Comparison of ENCODE assay signal across 18 mouse cellular contexts in genomic region chr11:107913317-107913716, GRCm38 (mm10). TPM values are rescaled to one million over a fixed set of nuclear protein-coding genes. Genes with fewer than 3 reads are reported as not detected.
DNase-seq lines count a peak whose midpoint lies in the region; ATAC-seq and TF ChIP-seq lines count a peak whose summit lies in the region.
"Had no signal": no experiment of that assay in that cellular context is flagged by ENCODE, and none has a peak within 500 bp of the region (broad histone marks: within the 10 kb centered on the region; RNA-seq: fewer than 3 reads in every experiment).

No protein-coding gene starts in this region.

- TF ChIP-seq POLR2A in CH12.LX (IDR thresholded peaks at IDR 0.05; ENCODE audit: low read depth, low read length), result no peak

- dilution Hi-C loops in CH12.LX (cut with MboI; ENCODE audit: extremely low pct_ligation_motif_present, extremely low pct_unique_long_range_greater_than_20kb, low sequenced_read_pairs), result no loop called here

- DNase-seq in cerebellum, postnatal 10 days, result peak; percentile 42 to 52
- DNase-seq in cerebellum, adult 18-20 months, result no peak
- peak; percentile 30 for DNase-seq in layer of hippocampus, adult 11-12 months (ENCODE audit: low spot score)
- DNase-seq in layer of hippocampus, adult 8-10 months (ENCODE audit: low spot score in 2 of 2), result no peak
- no peak for DNase-seq in CH12.LX (ENCODE audit: extremely low read depth)
- DNase-seq in thymus, postnatal 4 days, result no peak
- DNase-seq: adrenal gland, postnatal 25 days; cerebellum, adult 11 months; kidney, adult 9 months; lung, postnatal 36 days; right cerebral cortex, adult 18-20 months had no signal

- no peak overlapping the region for H3K27ac ChIP-seq in CH12.LX (ENCODE audit: insufficient read depth, low read depth)
- no peak overlapping the region for H3K27ac ChIP-seq in midbrain, embryonic 15.5 days
- no peak overlapping the region for H3K27ac ChIP-seq in forebrain, embryonic 12.5 days
- H3K27ac ChIP-seq: heart, embryonic 15.5 days; limb, embryonic 13.5 days had no signal

- peak; percentile 20 for TF ChIP-seq RAD21 in CH12.LX (IDR thresholded peaks at IDR 0.05; ENCODE audit: low read depth, low read length)

- H3K9me3 ChIP-seq in CH12.LX (replicated peaks; ENCODE audit: low read length), result peaks cover 16% of the 10 kb centered on the region
- no peaks in the 10 kb centered on the region for H3K9me3 ChIP-seq in midbrain, embryonic 15.5 days
- H3K9me3 ChIP-seq in forebrain, embryonic 12.5 days, result no peaks in the 10 kb centered on the region
- H3K9me3 ChIP-seq: heart, embryonic 15.5 days; limb, embryonic 13.5 days had no signal

- 51% methylated on average over 3 of the region's 3 CpGs for WGBS in midbrain, embryonic 15.5 days
- 54% methylated on average over 3 of the region's 3 CpGs for WGBS in forebrain, embryonic 12.5 days

- H3K4me2 ChIP-seq in CH12.LX (ENCODE audit: insufficient read depth, low read depth, poor library complexity, severe bottlenecking), result no peak overlapping the region
- H3K4me2 ChIP-seq in midbrain, embryonic 15.5 days, result peak overlapping the region; percentile 59; the same call in 1 of the 2 replicates
- H3K4me2 ChIP-seq in forebrain, embryonic 12.5 days, result no peak overlapping the region
- H3K4me2 ChIP-seq: heart, embryonic 15.5 days; limb, embryonic 13.5 days had no signal

- H3K9ac ChIP-seq in CH12.LX (ENCODE audit: insufficient read depth, low read depth), result no peak overlapping the region
- no peak overlapping the region for H3K9ac ChIP-seq in midbrain, embryonic 15.5 days
- H3K9ac ChIP-seq in forebrain, embryonic 12.5 days, result no peak overlapping the region
- H3K9ac ChIP-seq: heart, embryonic 15.5 days; limb, embryonic 13.5 days had no signal

- peaks cover 0 to 9% of the 10 kb centered on the region in 2 experiments; a peak in 3 of 4 replicates for H3K4me1 ChIP-seq in CH12.LX (ENCODE audit: control insufficient read depth in 1 of 2, insufficient read depth in 2 of 2)
- peaks cover 19% of the 10 kb centered on the region for H3K4me1 ChIP-seq in midbrain, embryonic 15.5 days
- H3K4me1 ChIP-seq in forebrain, embryonic 12.5 days, result peaks cover 23% of the 10 kb centered on the region
- H3K4me1 ChIP-seq: limb, embryonic 13.5 days had no signal

- H3K36me3 ChIP-seq in CH12.LX (replicated peaks in 1 of 2; ENCODE audit: control insufficient read depth in 1 of 2, insufficient read depth in 1 of 2, low read length in 1 of 2), result no peaks in the 10 kb centered on the region
- H3K36me3 ChIP-seq in midbrain, embryonic 15.5 days (replicated peaks), result no peaks in the 10 kb centered on the region
- H3K36me3 ChIP-seq in forebrain, embryonic 12.5 days (replicated peaks), result no peaks in the 10 kb centered on the region
- H3K36me3 ChIP-seq: heart, embryonic 15.5 days; limb, embryonic 13.5 days had no signal

- ATAC-seq in midbrain, embryonic 15.5 days (replicated peaks), result no peak
- no peak for ATAC-seq in forebrain, embryonic 12.5 days (ENCODE audit: low FRiP score)
- ATAC-seq: Patski had no signal

- TF ChIP-seq EP300 in CH12.LX (IDR thresholded peaks at IDR 0.05; ENCODE audit: low read length), result no peak

- H3K27me3 ChIP-seq in CH12.LX (replicated peaks), result peaks cover 1% of the 10 kb centered on the region
- peaks cover 10% of the 10 kb centered on the region; the same call in 1 of the 2 replicates for H3K27me3 ChIP-seq in midbrain, embryonic 15.5 days (replicated peaks)
- peaks cover 47% of the 10 kb centered on the region for H3K27me3 ChIP-seq in forebrain, embryonic 12.5 days

- H3K79me2 ChIP-seq in CH12.LX (replicated peaks; ENCODE audit: control insufficient read depth, extremely low read depth, insufficient read depth, poor library complexity, severe bottlenecking), result no peaks in the 10 kb centered on the region

- TF ChIP-seq CTCF in CH12.LX (conservative IDR thresholded peaks at IDR 0.05 in 1 of 2, IDR thresholded peaks at IDR 0.05 in 1 of 2; ENCODE audit: low read depth in 2 of 2, low read length in 2 of 2), result peak; percentile 41 to 59; a peak in 3 of 4 replicates

- no peak overlapping the region for H3K4me3 ChIP-seq in CH12.LX (replicated peaks in 1 of 3; ENCODE audit: low read depth in 2 of 3, low read length in 2 of 3, poor library complexity in 1 of 3)
- H3K4me3 ChIP-seq in midbrain, embryonic 15.5 days, result no peak overlapping the region
- H3K4me3 ChIP-seq in forebrain, embryonic 12.5 days (replicated peaks), result no peak overlapping the region
- H3K4me3 ChIP-seq: heart, embryonic 15.5 days; limb, embryonic 13.5 days; myocyte had no signal

- in situ Hi-C loops in CH12.LX (cut with MboI; ENCODE audit: low pct_ligation_motif_present, low pct_unique_long_range_greater_than_20kb, low sequenced_read_pairs), result no loop called here

TF ChIP-seq in CH12.LX, 34 proteins besides CTCF, POLR2A, EP300 and RAD21:
- no peak for TF ChIP-seq TCF12 (IDR thresholded peaks at IDR 0.05; ENCODE audit: low read depth, low read length)
- TF ChIP-seq ZC3H11A (IDR thresholded peaks at IDR 0.05; ENCODE audit: low read depth, low read length), result no peak
- peak; percentile 13 for TF ChIP-seq SMC3 (IDR thresholded peaks at IDR 0.05; ENCODE audit: low read depth, low read length)
- TF ChIP-seq ZNF384 (IDR thresholded peaks at IDR 0.05; ENCODE audit: low read depth, low read length), result peak; percentile 75

RNA-seq across cellular contexts. Expression of gene Cacng5, which starts 1.5 kb away (rescaled TPM):
- 10 to 100 TPM; 10.8 to 14.5 (median 12.6) TPM for total RNA-seq in layer of hippocampus, adult 8-10 months (2022)
- not detected in 2 replicates for total RNA-seq in CH12.LX (2012; rRNA removed)
- not detected in 2 replicates for total RNA-seq in CH12.LX (2014; rRNA removed)
- not detected in 2 replicates for polyA plus RNA-seq in CH12.LX (2012; ENCODE audit: insufficient read length, low read depth)
- polyA plus RNA-seq in midbrain, embryonic 15.5 days (2015; fragmentation: Nextera tagmentation; extraction: Ambion mirVana), result 9.7 and 11.1 TPM in 2 replicates
- 1.0 and 1.3 TPM in 2 replicates for polyA plus RNA-seq in forebrain, embryonic 12.5 days (2016; fragmentation: Nextera tagmentation; extraction: Ambion mirVana)
- polyA plus RNA-seq: C2C12, myocyte, Patski had no signal

Comparison
In these comparisons a context has a peak if more than half of its experiments do, and no peak if none do; other contexts are left out.
1. DNase-seq: peak in cerebellum, postnatal 10 days (2 of 2) and layer of hippocampus, adult 11-12 months (single experiment); none in cerebellum, adult 18-20 months (0 of 2), layer of hippocampus, adult 8-10 months (0 of 2), CH12.LX (single experiment) and thymus, postnatal 4 days (single experiment).